Mouse (Mus musculus): ENCODE data around the gene Als2. TPM values are rescaled to one million over a fixed set of nuclear protein-coding genes. Genes with fewer than 3 reads are reported as not detected.

Als2 gene
- polyA plus RNA-seq, 1 experiment: 14.4 TPM

DNA sequence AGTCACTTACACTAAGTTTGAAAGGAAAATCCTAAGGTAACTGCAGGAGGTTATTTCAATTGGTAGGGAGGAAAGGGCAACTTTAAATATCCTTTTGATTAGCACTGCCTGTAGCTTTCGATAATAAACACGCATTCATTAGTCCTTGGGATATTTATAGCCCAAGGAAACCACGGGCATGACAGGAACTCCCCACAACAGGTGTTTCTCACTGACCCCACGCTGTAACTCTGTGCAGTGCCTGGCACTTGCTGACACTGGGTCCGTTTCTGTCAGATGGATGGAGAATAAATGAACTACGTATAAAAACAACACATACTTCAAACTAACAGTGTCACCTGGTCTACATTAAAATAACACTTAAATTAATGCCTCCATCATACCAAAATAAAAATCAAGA is 42.1 kb downstream of the Als2 start:
- TF ChIP-seq CTCF (IDR thresholded peaks at IDR 0.05; ENCODE audit: extremely low read depth, insufficient read depth, low read length) (no peak), POLR2A (IDR thresholded peaks at IDR 0.05; ENCODE audit: extremely low read depth, insufficient read depth, low read length) (no peak)
- H3K4me1 ChIP-seq (ENCODE audit: control insufficient read depth, insufficient read depth, low read length): no peaks in the 10 kb centered on the region
- H3K27ac ChIP-seq (ENCODE audit: insufficient read depth, low read length): no peak overlapping the region
- no peak overlapping the region for H3K4me3 ChIP-seq (ENCODE audit: insufficient read depth, low read length)

GRCm38 (mm10) chr1:59187786-59188185 is 49.2 kb downstream of the Als2 start:
- no peak overlapping the region for H3K27ac ChIP-seq (ENCODE audit: insufficient read depth, low read length)
- TF ChIP-seq POLR2A (IDR thresholded peaks at IDR 0.05; ENCODE audit: extremely low read depth, insufficient read depth, low read length) (no peak), CTCF (IDR thresholded peaks at IDR 0.05; ENCODE audit: extremely low read depth, insufficient read depth, low read length) (no peak)
- H3K4me3 ChIP-seq (ENCODE audit: insufficient read depth, low read length): no peak overlapping the region
- no peaks in the 10 kb centered on the region for H3K4me1 ChIP-seq (ENCODE audit: control insufficient read depth, insufficient read depth, low read length)

DNA sequence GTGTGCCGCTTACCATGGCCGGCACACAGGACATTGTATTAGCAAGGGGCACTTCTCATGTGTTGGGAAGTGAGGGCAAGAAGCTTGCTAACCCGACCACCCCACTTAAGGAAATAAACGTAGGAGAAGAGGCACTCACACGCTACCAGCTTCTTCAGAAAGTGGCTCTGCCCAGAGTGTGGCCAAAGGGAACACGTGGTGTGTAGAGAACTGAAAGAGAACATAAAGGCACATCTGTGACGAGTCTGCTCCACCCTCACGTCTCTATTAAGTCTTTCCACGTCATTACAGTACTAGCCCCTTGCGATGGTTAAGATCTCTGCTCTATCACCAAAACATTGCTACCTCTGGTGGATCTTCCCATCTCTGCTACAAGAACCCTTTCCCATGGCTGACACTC is 50.7 kb downstream of the Als2 start:
- no peak overlapping the region for H3K4me3 ChIP-seq (ENCODE audit: insufficient read depth, low read length)
- TF ChIP-seq POLR2A (IDR thresholded peaks at IDR 0.05; ENCODE audit: extremely low read depth, insufficient read depth, low read length) (no peak), CTCF (IDR thresholded peaks at IDR 0.05; ENCODE audit: extremely low read depth, insufficient read depth, low read length) (no peak)

DNA sequence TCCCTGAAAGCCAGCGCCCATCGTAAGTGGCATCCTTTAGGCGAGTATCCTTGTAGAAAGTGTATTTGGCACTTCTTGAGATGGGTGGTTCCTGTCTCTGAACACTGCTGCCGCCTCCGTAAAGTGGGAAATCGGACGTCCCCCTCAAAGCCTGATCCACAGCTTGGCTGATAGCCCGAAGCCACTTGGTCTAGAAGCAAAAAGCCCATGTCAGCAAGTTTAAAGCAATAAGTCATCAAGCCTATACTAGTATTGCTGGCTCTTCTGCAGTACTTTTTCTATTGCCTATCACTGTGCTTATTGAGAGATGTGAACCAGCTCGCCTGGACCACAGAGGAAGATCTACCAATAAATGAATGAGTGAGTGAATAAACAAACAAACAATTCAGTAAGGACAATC is 51.6 kb downstream of the Als2 start:
- Histone ChIP-seq H3K4me3 (ENCODE audit: insufficient read depth, low read length) (no peak overlapping the region), H3K27ac (ENCODE audit: insufficient read depth, low read length) (no peak overlapping the region), H3K4me1 (ENCODE audit: control insufficient read depth, insufficient read depth, low read length) (no peaks in the 10 kb centered on the region)
- TF ChIP-seq POLR2A (IDR thresholded peaks at IDR 0.05; ENCODE audit: extremely low read depth, insufficient read depth, low read length) (no peak), CTCF (IDR thresholded peaks at IDR 0.05; ENCODE audit: extremely low read depth, insufficient read depth, low read length) (no peak)

More for the DNA sequence above, 50.7 kb downstream of the Als2 start:
- Histone ChIP-seq H3K4me1 (ENCODE audit: control insufficient read depth, insufficient read depth, low read length) (no peaks in the 10 kb centered on the region), H3K27ac (ENCODE audit: insufficient read depth, low read length) (no peak overlapping the region)

- TF ChIP-seq POLR2A (IDR thresholded peaks at IDR 0.05; ENCODE audit: extremely low read depth, insufficient read depth, low read length): no peak
- no peak for TF ChIP-seq CTCF (IDR thresholded peaks at IDR 0.05; ENCODE audit: extremely low read depth, insufficient read depth, low read length)
- no peaks in the 10 kb centered on the region for H3K4me1 ChIP-seq (ENCODE audit: control insufficient read depth, insufficient read depth, low read length)
- no peak overlapping the region for H3K4me3 ChIP-seq (ENCODE audit: insufficient read depth, low read length)
- H3K27ac ChIP-seq (ENCODE audit: insufficient read depth, low read length): no peak overlapping the region
These were observed 54.0 kb downstream of the Als2 start for GRCm38 (mm10) chr1:59183045-59183444.

DNA sequence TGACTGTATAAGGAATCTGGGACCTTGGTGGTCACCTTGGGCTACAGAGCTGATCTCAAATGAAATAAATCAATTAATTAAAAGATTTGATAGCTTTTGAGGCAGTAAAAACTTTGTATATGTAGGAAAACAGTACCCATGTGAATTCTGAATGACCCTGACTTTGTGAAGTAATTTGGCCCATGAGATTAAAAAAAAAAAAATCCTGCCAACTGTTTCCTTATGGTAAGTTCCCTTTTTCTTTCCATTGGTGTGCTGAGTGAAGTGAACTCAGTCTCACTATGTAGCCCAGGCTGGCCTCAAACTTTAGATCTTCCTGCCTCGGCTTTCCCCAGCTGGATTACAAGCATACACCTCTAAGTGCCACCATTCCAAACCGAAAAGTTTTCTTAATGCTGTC is 54.7 kb downstream of the Als2 start:
- no peak overlapping the region for H3K27ac ChIP-seq (ENCODE audit: insufficient read depth, low read length)
- no peak for TF ChIP-seq POLR2A (IDR thresholded peaks at IDR 0.05; ENCODE audit: extremely low read depth, insufficient read depth, low read length)
- no peak for TF ChIP-seq CTCF (IDR thresholded peaks at IDR 0.05; ENCODE audit: extremely low read depth, insufficient read depth, low read length)
- H3K4me1 ChIP-seq (ENCODE audit: control insufficient read depth, insufficient read depth, low read length): no peaks in the 10 kb centered on the region
- H3K4me3 ChIP-seq (ENCODE audit: insufficient read depth, low read length): no peak overlapping the region

GRCm38 (mm10) chr1:59180003-59180402 is 57.0 kb downstream of the Als2 start:
- H3K4me1 ChIP-seq (ENCODE audit: control insufficient read depth, insufficient read depth, low read length): no peaks in the 10 kb centered on the region
- no peak overlapping the region for H3K27ac ChIP-seq (ENCODE audit: insufficient read depth, low read length)
- TF ChIP-seq POLR2A (IDR thresholded peaks at IDR 0.05; ENCODE audit: extremely low read depth, insufficient read depth, low read length): no peak
- no peak overlapping the region for H3K4me3 ChIP-seq (ENCODE audit: insufficient read depth, low read length)

DNA sequence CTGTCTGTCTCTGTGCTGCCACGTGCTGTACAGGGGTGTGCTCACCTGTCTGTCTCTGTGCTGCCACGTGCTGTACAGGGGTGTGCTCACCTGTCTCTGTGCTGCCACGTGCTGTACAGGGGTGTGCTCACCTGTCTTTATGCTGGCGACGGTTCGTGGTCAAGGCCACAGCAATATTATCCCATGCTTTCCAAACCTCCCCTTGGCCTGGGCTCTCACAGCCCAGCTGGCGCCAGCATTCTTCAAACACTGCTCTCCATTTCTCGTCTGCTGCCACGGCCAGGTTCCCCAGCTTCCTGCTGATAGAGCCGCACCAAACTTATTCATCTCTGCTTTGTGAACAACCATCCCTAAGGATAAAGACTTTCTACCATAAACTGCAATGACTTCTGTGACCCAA is 58.6 kb downstream of the Als2 start:
- TF ChIP-seq POLR2A (IDR thresholded peaks at IDR 0.05; ENCODE audit: extremely low read depth, insufficient read depth, low read length) (no peak), CTCF (IDR thresholded peaks at IDR 0.05; ENCODE audit: extremely low read depth, insufficient read depth, low read length) (no peak)
- no peaks in the 10 kb centered on the region for H3K4me1 ChIP-seq (ENCODE audit: control insufficient read depth, insufficient read depth, low read length)
- no peak overlapping the region for H3K27ac ChIP-seq (ENCODE audit: insufficient read depth, low read length)
- H3K4me3 ChIP-seq (ENCODE audit: insufficient read depth, low read length): no peak overlapping the region

DNA sequence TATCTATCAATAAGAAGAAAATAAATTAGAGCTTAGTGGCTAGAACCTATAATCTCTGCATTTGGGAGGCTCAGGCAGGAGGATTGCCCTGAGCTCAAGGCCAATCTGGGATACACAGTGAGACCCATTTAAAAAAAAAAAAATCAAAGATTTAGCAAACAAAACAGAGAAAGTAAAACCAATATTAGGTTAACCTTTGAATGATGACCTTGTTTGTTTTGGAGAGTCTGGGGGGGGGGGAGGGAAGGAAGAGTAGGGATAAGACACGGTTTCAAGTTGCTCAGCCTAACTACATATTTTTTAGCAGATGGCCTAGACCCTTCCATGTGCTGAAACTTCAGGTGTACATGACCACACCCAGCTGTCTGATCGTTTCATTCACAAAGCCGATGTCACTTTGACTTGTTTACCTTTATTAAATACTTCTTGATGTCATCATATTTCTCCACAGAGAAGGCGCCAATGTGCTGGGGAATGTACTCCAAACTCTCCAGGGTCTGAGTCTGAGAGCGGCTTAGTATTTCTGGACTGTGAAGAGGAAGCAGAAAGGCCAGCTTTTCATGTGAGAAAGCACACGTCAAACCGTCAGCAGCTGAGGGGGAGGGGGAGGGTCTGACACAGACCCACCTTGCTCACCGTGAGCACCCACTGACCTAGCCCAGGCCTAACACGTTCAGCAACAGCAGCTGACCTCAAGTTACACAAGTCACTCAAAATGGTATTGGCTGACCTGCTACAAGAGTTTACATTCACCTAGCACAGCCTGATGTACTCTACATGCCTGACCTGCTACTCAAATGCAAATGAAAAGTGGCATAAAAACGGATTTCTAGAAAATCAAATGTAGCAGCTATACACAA is 62.3 kb downstream of the Als2 start:
- TF ChIP-seq CTCF (IDR thresholded peaks at IDR 0.05; ENCODE audit: extremely low read depth, insufficient read depth, low read length) (no peak), POLR2A (IDR thresholded peaks at IDR 0.05; ENCODE audit: extremely low read depth, insufficient read depth, low read length) (no peak)
- H3K4me3 ChIP-seq (ENCODE audit: insufficient read depth, low read length): no peak overlapping the region
- no peaks in the 10 kb centered on the region for H3K4me1 ChIP-seq (ENCODE audit: control insufficient read depth, insufficient read depth, low read length)
- H3K27ac ChIP-seq (ENCODE audit: insufficient read depth, low read length): no peak overlapping the region

DNA sequence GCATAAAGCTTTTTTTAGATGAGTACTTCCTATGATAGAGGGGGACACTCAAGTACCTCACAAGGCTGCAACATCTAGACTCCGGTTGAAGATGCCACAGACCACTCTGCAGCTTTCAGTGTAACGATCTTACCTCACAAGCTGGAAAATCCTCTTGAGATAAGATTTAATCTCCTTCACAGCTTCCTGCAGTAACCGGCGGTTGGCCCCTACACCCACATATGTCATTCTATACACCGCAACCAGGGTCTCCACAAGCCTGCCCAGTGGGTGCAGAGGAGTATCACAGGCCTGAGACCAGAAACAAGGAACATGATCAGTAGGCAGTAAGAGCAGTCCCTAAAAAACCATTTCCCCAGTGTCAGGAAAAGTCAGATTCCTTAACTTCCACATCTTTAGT is 64.0 kb downstream of the Als2 start:
- H3K4me3 ChIP-seq (ENCODE audit: insufficient read depth, low read length): no peak overlapping the region
- H3K27ac ChIP-seq (ENCODE audit: insufficient read depth, low read length): no peak overlapping the region
- no peaks in the 10 kb centered on the region for H3K4me1 ChIP-seq (ENCODE audit: control insufficient read depth, insufficient read depth, low read length)
- TF ChIP-seq POLR2A (IDR thresholded peaks at IDR 0.05; ENCODE audit: extremely low read depth, insufficient read depth, low read length) (no peak), CTCF (IDR thresholded peaks at IDR 0.05; ENCODE audit: extremely low read depth, insufficient read depth, low read length) (no peak)

Measured in cortical plate, adult 2 months (tissue).